Mouse (Mus musculus): ENCODE data around the gene Mdh1b.
A peak's percentile ranks its signal among the peaks of the same experiment; 100 is the strongest.

Gene Mdh1b

DNA sequence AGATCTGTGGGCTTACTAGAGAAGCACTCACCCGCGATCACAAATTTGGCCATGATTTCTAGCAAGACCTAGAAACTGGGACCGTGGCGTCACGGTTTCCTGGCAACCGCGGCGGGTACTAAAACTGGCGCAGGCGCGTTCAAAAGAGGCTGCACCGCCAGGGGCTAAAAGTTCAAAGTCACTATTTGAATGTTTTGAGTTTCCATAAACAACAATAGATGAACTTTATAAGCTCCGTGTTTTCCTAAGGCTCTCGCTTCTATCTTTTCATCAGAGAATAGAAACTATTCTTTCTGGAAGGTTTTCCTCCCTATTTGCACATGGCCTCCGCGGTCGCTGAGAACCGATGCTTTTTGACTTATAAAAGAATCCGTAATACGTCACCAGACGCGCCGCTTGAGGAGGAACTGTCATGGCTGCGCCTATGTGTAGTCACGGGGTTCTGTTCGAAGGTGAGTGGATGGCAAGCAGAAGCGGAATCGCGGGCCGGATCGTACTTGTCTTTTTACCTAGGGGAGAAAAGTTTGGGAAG is at the start of gene Mdh1b, which contains the start of gene Fastkd2:
Gene Mdh1b, minus strand, starts transcription at position 79 of the 532 bp plus-strand sequence.
Gene Fastkd2, plus strand, starts transcription at position 375 of the 532 bp plus-strand sequence.
- DNase-seq (ENCODE audit: low spot score), result peak; percentile 97

DNA sequence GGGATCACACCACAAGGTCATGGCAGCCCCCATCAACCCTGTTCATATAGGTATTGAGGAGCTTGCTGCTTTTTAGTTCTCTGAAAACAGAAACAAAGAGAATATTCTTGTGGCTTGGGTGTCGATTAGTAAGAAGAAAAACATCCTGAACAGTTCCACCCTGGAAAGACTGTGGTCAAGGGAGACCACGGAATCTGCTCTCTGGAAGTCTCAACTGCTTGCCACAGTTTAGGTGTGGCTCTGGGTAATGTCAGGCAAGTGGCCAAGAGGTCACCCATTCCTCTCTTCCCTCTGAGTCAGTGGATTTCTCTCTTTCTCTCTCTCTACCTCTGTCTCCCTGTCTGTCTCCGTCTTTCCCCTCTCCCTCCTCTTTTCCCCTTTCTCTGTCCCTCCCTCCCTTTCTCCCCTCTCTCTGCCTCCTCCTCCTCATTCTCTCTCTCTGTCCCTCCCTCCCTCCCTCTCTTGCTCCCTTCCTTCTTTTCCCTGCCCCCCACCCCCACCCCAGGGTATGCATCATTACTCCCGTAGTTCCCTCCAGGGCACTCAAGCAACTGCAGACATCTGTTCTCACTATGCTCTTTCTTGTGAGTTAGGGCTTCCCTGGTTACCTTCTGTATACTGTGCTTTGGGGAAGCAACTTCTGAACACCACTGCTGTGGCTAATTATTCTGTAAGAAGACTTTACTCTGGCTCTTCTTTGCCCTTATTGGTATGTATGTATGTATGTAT is 46.9 kb upstream of the Mdh1b start:
- DNase-seq (ENCODE audit: low spot score), result no peak

DNA sequence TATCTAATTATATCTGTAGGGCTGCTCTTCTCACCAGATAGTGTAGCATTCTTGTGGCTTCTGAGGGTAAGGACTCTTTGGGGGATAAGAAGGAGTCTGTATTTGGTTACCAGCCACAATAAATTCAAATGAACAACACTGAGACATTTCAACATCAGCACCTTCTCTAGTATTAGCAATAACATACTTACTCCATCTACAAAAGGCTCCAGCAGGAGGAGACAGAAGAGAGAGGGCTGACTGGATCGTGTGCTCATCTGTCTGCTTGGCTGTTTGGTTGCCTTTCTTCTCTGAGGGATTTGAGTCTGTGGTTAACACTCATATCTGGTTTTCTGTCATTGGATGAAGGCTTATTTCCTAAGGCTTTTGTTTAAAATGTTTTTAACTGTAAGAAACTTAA is 46.3 kb upstream of the Mdh1b start:
- no peak for DNase-seq (ENCODE audit: low spot score)

DNA sequence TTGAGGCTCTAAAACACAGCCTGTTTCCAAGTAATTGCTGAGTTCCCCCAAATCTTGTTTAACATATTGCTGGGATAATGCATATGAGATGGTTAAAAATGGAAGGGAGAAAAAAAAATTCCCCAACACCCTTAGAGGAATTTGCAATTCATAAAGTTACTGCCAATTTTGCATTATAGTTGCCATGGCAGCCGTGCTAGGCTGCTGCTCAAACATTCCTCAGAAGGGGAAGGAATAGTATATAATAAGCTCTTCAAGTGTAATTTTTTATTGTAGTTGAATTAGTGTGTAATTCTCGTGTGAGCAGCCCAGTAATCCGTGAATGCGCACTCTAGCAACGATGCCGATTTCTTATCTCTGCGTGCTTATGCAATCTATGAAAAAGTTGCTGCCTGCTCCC is 40.2 kb upstream of the Mdh1b start:
- no peak for DNase-seq (ENCODE audit: low spot score)

DNA sequence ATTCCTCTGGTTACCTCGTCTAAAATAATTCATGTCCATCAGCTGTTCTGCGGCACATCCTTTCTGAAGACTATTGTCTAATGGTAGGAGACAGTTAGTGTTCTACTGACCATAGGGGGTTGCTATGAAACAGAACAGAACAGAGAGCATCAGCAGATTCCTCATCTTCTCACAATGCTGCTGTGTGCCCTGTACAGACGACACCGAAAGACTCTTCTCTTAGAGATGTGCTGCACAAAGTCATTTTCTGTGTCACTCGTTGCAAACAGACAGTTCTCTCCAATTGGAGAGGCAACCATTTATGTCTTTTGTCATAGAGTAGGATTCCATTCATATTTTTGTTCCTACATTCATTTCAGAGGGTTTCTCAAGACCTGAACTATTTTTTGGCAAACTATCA is 39.0 kb upstream of the Mdh1b start, which contains the start of gene 4933402D24Rik:
Gene 4933402D24Rik, minus strand, starts transcription at position 101 of the 400 bp plus-strand sequence.
- DNase-seq (ENCODE audit: low spot score), result no peak

DNA sequence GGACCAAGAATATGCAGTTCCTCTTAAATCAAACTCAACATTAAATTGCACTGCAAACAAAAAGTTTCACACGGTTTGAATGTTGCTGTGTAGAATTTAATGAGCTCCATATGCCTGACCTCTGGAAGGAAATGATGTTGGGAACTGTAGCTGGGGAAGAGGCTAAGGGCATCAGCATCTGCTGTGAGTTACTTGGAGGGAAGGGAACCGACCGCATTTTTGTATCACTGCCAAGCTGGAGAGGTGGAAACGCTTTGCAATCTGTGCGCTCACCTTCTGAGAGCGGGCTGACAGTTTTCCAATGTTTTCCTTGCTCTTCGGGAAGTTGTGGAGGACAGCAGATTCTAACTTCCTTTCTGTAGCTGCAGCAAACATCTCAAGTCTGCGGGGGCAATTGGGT is 38.0 kb upstream of the Mdh1b start:
- peak; percentile 62 for DNase-seq (ENCODE audit: low spot score)

DNA sequence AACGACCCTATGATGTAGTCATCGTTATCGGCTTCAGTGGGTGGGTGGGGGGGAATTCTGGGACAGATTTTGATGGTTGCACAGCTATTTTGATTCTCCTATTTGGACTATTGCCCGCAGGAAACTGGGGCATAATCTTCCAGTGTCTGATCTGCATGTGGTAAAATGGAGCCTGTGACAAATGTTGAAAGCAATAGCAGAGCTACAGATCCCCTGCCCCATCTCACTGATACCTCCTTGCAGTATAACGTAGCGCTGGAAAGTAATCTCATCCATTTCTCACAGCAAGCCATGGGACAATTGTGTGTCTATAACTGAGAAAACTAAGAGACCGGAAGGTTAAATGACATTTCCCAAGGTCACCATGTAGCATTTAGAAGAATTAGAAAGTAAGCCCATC is 34.3 kb upstream of the Mdh1b start:
- DNase-seq (ENCODE audit: low spot score), result no peak

DNA sequence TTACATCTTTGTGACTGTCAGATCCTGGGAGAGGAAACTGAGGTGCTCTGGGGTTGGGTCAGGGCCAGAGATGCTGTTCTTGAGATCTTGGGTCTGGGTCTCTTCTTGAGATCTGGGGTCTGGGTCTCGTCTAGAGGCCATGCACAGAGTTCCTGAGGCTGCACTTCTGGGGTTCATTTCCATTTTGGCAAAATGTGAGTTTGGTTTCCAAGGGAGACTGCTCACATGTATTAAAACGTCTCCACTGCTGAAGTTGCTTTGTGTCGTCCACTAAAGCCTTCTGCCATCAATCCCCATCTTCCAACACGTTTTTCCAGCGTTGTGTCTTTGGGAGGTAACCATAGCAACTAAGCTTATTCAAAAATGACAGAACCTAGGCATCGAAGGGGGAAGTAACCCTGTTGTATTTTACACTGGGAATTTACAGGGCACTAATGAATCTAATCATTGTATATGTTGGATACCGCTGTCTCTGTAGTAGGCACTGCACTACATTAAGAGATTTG is 33.8 kb upstream of the Mdh1b start:
- peak; percentile 52 for DNase-seq (ENCODE audit: low spot score)

DNA sequence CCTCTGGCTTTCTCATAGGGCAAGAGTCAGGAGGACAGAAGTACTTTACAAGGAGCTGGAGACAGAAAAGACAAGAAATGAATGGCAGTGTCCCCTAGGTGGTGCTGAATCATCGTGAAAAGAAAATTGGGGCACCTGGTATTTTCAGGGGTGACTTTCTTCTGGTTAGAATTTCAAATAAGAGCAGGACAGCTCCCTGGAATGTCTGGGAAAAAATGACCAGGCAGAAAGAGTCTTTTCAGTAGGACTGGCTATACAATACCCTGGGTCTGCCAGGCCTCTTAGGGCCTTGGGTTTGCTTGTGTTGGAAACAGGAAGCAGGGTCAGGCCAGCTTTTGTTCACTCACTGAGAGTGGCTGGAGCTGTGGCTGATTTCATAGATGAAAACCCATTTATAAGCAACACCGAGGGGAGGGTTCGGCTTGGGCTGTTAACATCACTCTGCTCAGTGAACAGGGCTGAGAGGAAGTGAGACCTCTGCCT is 33.1 kb upstream of the Mdh1b start:
- DNase-seq (ENCODE audit: low spot score), result peak; percentile 81

DNA sequence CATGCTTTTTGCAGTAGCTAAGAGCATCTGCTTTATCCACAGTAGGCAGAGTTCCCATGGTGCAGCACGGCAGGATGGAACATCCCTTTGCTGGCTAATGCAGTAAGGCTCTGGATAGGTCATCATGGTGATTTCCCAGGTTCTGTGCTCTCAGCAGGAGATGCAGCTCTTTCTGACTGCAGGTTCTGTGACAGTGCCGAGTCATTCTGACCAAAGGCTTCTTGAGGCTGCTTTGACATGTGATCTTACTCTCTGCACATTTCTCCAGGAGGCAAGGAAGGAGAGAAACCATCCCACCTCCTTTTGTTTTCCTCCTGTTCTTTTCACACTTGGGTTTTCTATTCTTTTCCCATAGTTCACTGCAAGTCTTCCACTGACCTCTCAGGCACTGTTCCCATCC is 25.9 kb upstream of the Mdh1b start:
- no peak for DNase-seq (ENCODE audit: low spot score)

DNA sequence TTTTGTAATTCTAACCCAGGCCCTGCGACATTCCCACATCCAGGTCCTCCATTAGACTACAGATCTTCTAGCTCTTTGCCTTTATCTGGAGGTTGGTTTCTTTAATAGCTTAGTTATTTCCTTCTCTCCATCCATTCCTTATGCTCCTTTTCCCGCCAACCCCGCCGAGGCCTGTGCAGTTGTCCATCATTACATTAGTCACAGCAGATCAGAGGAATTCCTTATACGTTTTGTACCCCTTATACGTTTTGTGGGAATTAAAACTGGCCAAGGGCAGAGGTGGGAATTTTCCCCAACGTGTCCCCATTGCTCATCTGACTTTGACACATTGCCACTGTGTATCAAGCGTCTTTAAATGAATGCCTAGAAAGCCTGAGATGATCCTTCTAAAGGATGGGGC is 322 bp downstream of the Mdh1b start:
- DNase-seq (ENCODE audit: low spot score), result no peak

DNA sequence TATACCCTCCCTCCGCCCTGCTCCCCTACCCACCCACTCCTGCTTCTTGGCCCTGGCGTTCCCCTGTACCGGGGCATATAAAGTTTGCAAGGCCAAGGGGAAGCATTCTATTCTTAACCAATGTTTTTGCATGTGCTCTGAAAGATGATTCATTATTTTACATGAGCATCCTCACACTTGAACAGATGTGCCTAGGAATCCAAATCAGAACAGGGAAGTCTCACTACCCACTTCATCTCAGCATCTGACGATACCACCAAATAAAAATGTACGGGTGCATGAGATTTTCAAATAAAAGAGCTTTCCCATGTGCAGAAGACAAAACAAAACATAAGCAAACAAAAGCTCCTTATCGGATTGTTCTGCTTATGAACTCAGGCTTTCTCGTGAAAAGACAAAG is 10.0 kb downstream of the Mdh1b start:
- DNase-seq (ENCODE audit: low spot score), result no peak

DNA sequence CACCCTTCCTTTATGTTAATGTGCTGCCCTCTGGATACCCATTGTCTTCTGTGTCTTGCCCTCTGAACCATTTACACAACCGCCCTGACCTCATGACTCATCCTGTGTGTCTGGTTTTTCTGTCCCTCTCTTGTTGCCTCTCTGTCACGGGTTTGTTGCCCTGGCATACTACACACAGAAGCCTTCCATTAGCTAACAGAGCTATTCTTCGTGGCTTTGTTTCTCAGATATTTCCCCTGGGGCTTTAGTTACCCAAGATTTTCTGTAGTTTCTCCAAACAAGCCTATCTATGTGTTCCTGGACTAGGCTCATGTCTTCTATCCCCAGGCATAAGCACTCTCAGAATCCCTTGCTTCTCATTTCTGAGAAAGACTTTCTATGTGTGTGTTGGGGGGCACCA is 21.2 kb downstream of the Mdh1b start:
- DNase-seq (ENCODE audit: low spot score), result no peak

DNA sequence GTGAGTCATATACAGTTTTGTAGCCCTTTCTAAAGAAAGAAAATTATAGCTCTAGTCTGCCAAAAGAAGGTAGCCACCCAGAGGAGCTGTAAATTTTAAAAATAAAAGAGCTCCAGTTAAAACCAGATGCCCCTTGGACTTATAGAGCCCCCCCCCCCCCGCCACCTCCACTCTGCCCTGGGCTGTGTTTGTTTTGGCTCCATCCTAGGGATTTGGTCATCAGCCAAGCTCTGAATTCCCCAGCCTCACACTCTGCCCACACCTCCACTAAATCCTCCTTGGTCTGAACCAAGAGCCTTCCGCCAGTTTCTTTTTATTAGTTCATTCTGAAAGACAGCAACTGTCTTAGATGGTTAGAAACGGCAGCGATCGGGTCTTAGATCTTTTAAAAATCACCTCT is 24.4 kb downstream of the Mdh1b start:
- DNase-seq (ENCODE audit: low spot score), result no peak

DNA sequence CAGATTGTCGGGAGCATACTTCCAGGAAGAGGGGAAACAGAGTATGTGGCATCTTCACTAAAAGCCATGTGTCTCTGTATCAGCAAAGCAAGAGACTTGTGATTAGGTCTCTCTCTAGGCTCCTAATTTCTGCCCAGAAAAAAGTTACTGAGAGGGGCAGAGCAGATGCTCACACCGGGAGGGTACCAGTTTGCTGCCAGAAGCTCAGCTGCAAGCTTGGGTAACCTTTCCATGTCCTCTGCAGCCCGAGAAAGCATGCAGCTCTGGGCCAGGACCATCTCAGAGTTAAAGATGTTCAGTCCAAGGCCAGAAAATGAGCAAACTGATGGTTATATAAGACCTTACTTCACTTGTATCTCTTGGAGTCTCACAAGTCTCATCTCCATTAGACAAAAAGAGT is 33.3 kb downstream of the Mdh1b start:
- DNase-seq (ENCODE audit: low spot score), result no peak

DNA sequence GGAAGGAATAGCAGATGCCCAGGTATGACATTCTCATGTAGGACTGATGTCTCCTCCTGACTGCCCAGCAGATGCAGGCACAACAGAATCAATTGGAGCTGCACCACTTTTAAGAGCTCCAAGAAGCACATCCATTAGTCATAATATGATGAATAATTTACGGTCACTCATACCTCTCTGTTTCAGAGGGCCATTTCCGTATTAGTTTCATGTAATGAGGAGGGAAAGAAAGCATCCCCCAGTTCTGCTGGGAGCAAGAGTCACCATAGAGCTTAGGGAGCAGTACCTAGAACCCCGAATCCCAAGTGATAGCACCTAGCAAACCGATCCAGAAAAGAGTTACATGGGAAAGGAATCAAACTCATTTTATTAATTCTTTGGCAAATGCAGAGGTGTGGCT is 43.3 kb downstream of the Mdh1b start, which contains the start of gene Dytn:
Gene Dytn, minus strand, starts transcription at position 101 of the 400 bp plus-strand sequence.
- no peak for DNase-seq (ENCODE audit: low spot score)

DNA sequence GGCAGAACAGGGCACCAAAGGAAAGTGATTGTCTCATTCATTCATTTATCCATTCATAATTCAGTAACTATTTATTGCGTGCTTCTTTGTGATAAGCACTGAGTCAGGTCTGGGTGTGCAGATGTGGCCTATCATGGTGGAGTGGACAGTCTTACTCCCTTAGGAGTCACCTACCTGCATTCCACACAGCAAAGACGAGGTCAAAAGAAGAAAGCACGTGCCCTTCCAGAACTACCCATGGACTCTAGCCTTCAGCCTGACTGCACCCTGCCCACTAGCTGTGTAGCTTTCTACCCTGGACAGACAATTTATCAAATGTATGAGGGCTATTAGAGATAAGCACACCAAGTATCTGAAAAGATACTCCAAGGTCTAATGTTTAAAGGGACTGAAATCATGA is 54.1 kb downstream of the Mdh1b start:
- DNase-seq (ENCODE audit: low spot score), result no peak

DNA sequence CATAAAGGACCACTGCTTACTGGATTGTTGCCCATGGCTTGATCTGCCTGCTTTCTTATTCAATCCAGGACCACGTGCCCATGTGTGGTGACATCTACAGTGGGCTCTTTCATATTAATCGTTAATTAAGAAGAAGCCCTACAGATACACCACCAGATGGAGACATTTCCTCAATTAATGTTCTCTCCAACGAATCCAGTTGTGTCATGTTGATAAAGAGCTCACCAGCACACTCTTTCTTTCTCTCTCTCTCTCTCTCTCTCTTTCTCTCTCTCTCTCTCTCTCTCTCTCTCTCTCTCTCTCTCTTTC is 61.3 kb downstream of the Mdh1b start:
- DNase-seq (ENCODE audit: low spot score), result peak; percentile 81

DNA sequence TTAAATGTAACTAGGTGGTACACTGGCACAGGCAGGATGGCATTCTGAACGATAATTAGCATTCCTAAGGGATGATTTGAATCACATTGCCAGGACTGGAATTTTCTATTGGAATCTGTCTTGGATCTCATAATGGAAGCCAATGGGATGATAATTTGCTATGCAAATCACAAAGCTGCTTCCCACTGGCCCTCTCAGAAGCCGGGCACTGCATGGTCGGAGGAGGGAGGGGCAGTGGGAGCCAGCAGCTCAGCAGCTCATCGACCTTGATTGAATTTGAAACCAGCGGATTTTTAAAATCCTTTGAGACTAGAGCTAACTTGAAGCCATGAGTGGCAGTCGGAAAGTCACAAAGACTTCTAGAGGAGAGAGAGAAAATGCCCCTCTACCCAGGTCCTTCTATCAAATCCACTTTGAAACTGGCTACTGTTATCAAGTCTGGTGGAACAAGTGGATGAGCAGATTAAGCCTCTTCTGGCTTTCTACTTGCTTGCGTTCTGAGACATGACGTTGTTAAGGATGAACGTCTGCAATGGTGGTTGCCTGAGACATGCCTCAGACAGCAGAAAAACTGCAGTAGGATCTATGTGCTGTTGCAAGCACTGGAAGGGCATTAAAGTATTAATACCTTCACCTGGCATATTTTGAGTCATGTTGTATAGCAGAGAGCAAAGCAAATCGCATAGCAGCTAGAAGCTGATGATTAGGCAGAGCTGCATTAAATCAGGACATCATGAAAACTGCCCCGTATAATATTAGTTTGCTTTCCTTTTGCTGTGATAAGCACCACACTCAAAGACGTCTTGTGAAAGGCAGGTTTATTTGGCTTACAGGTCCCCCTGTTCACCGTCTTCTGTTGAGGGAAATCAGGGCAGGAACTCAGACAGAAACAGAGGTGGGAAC is 61.9 kb downstream of the Mdh1b start:
- peak; percentile 5 for DNase-seq (ENCODE audit: low spot score)

DNA sequence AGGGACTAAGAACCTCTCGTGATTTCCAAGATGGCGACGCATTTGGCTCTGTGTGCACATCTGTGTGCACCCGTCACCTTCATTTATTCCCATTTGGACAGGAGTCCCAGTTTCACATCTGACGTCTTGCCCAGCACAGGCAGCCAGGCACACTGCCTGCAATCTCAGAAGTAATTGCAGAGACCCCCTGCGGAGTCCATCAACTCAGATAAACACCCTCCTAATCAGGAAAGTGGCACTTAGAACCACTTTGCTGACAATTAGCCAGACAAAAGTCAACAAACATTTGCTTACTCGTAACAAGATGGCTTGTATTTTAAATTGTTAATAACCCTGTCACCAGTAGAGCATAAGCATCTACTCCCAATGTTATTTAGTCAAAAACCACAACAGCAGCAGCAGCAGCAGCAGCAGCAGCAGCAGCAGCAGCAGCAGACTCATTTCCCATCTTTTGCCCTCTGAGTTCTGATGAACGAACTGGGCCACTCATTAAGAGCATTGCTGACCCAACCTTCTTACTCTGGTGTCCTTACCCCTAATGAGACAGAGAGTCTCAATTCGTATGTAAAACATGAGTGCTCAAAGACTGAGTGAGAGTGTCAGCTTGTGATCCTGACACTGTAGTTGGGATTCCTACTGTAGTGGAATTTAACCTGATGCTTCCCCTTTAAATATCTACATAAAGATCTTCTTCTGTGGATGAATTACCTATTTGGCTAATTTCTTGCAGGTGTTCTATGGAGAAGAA is 62.7 kb downstream of the Mdh1b start:
- peak; percentile 5 for DNase-seq (ENCODE audit: low spot score)

DNA sequence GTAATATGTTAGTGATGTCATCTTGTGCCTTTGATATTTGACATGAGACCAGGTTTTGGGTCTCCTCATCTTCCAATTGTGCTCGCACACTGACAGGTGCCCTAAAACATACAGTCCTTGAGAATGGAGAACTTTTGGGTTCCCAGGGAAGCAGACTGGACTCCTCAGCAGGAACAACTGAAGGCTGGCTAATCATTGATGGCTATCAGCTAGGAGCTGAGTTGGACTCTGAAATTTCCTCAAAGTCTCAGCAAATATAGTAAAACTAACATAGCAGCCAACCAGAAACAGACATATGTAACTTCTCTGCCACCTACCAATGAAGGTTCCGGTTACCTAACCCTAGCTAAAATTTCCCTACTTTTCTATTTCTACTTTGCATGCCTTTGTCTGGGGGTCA is 64.0 kb downstream of the Mdh1b start:
- no peak for DNase-seq (ENCODE audit: low spot score)

DNA sequence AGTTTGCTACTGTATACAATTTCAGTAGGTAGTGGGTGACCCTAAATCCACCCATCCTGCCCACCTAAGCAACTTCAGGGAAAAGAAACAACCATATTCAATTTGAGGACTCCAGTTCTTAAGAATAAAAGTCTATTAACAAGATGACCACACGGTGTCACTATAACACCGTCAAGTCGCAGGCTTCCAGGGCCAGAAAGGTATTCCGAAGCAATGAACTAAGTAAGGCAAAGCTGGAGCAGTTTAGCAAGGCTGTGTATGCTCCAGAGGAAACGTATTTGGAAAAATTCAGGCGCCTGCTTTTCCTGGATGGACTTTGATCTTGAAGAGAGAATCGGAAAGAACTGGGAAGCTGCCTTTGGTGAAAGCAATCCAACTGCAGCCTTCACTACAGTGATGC is 70.5 kb downstream of the Mdh1b start:
- DNase-seq (ENCODE audit: low spot score), result peak; percentile 91

Data from embryo, embryonic 10.5 days (tissue).